Mouse (Mus musculus): ENCODE measurements around the gene Zfp740. TPM values are rescaled to one million over a fixed set of nuclear protein-coding genes. Genes with fewer than 3 reads are reported as not detected.

Gene Zfp740
- polyA plus RNA-seq, 1 experiment from 2014 or later, result 18.5 TPM

DNA sequence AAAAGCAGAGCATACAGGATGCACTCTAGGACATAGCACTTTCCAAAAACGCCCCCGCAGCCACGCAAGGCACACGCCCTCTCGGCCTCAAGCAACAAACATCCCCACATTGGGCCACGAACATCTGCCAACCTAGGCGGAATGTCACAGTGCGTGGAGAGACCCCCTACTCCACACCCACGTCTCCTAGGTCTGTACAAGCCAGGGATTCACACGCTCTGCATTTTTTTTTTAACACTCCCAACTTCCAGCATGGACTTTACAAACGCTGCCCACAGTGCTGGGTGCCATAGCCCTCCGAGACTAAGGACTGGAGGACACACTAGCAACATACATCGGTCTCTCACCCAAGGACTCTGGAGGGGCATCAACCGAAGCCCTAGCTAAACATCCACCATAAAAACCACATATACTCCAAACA, 42.4 kb downstream of the Zfp740 start:
- peak overlapping the region; percentile 69 for H3K27ac ChIP-seq
- peak overlapping the region; percentile 50 for H3K4me3 ChIP-seq (ENCODE audit: inconsistent target)
- peaks cover 37% of the 10 kb centered on the region for H3K79me2 ChIP-seq (ENCODE audit: inconsistent target)
- H3K36me3 ChIP-seq (ENCODE audit: inconsistent target), result no peaks in the 10 kb centered on the region
- WGBS (ENCODE audit: missing documents), result 24% methylated on average over 14 of the region's 14 CpGs

DNA sequence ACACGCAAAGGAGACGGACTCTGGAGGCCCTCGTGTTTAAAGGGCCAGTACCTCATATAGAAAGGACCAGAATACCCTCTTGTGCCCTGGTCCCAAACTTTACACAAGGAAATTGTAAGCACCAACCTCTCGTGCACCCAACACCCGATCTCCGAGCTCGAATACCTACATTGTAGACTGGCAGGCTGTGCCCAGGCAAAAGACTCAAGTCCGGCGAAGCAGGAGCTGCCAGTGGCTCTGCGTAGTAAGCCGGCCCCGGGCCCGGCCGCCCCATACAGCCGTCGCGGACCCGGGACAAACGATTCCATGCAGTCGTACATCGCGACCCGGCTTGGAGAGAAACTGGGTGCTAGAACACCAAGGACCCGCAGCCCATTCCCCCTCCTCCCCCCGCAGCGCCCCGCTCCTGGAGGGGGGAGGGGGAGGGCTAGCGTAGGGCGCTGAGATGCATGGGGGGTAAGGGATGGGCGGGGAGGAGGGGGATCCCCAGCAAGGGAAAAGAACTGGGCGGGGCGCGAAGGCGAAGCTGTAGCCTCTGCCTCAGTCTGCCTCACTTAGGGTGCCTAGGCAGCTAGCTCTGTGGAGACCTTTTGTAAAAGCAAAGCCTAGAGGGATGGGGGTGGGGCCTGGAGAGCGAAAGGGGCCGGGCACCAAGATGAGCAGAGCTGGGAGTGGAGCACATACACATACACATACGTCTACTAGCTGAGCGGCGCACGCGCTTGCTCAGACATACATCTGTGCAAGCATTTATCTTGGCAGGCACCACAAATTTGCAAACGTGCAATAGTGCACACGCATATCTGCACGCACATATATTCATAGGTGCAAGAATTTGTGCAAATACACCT, 43.1 kb downstream of the Zfp740 start:
- Histone ChIP-seq H3K4me3 (ENCODE audit: inconsistent target) (peak overlapping the region; percentile 50), H3K36me3 (ENCODE audit: inconsistent target) (no peaks in the 10 kb centered on the region), H3K79me2 (ENCODE audit: inconsistent target) (peaks cover 37% of the 10 kb centered on the region), H3K27ac (peak overlapping the region; percentile 69)
- WGBS (ENCODE audit: missing documents), result 1% methylated on average over 44 of the region's 44 CpGs

DNA sequence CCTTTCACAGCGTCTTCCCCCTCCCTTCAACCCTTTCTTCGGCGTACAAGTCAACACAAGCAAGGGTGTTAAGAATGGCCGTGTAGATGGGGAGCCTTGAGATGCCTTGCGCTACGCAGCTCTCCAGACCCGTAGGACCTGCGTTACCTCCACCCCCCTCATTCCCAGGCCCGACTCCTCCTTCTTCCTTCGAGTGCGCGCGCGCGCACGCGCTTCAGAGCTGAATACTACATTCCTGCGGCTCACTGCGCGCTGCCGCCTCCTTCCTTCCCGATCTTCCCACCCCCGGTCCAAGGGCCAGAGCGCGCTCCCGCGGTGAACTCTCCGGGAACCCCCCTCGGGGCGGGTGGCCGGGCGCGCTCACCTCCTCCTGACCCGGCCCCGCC, 43.8 kb downstream of the Zfp740 start:
- H3K4me3 ChIP-seq (ENCODE audit: inconsistent target), result peak overlapping the region; percentile 50
- H3K27ac ChIP-seq, result peak overlapping the region; percentile 69
- WGBS (ENCODE audit: missing documents), result under 1% methylated on average over 31 of the region's 35 CpGs
- H3K79me2 ChIP-seq (ENCODE audit: inconsistent target), result peaks cover 30% of the 10 kb centered on the region
- H3K36me3 ChIP-seq (ENCODE audit: inconsistent target), result no peaks in the 10 kb centered on the region

- H3K4me3 ChIP-seq (ENCODE audit: inconsistent target), result peak overlapping the region; percentile 51
- no peaks in the 10 kb centered on the region for H3K36me3 ChIP-seq (ENCODE audit: inconsistent target)
- peak overlapping the region; percentile 79 for H3K27ac ChIP-seq
- under 1% methylated on average over 53 of the region's 65 CpGs for WGBS (ENCODE audit: missing documents)
- peaks cover 23% of the 10 kb centered on the region for H3K79me2 ChIP-seq (ENCODE audit: inconsistent target)
Measured at GRCm38 (mm10) chr15:102247252-102248130, 44.4 kb downstream of the Zfp740 start.

GRCm38 (mm10) chr15:102248131-102248811, 45.2 kb downstream of the Zfp740 start:
- H3K36me3 ChIP-seq (ENCODE audit: inconsistent target), result no peaks in the 10 kb centered on the region
- H3K4me3 ChIP-seq (ENCODE audit: inconsistent target), result peak overlapping the region; percentile 28
- 0 out of 2 replicates have a peak overlapping the region, but pooled peaks have one; percentile 19 for H3K27ac ChIP-seq
- H3K79me2 ChIP-seq (ENCODE audit: inconsistent target), result peaks cover 15% of the 10 kb centered on the region
- 26% methylated on average over 8 of the region's 8 CpGs for WGBS (ENCODE audit: missing documents)

- Histone ChIP-seq H3K36me3 (ENCODE audit: inconsistent target) (no peaks in the 10 kb centered on the region), H3K79me2 (ENCODE audit: inconsistent target) (peaks cover 15% of the 10 kb centered on the region), H3K27ac (no peak overlapping the region), H3K4me3 (ENCODE audit: inconsistent target) (no peak overlapping the region)
- 58% methylated on average over 3 of the region's 3 CpGs for WGBS (ENCODE audit: missing documents)
Measured at GRCm38 (mm10) chr15:102248812-102249191, 45.8 kb downstream of the Zfp740 start.

DNA sequence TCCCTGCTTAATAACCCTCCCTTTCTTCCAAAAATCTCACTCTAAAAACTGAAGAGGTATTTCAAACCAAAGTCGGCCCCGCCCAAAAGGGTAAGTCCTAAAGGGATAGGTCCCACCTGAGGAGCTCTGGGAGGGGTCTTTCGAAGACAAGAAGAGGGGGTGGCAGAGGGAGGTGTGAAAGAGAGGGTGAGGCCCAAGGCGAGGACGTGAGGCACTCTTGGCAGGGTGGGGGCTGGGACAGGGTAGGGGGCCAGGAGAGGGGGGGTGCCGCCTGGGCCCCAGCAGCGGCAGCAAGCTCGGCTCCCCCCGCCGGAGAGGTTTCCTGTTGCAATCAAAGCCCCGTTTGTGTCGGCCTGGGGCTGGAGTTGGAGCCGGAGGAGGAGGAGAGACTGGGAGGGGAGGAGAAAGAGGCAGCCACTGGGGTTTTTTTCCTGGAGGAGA, 46.2 kb downstream of the Zfp740 start:
- WGBS (ENCODE audit: missing documents), result 31% methylated on average over 9 of the region's 13 CpGs
- H3K36me3 ChIP-seq (ENCODE audit: inconsistent target), result no peaks in the 10 kb centered on the region
- H3K4me3 ChIP-seq (ENCODE audit: inconsistent target), result no peak overlapping the region
- peaks cover 15% of the 10 kb centered on the region for H3K79me2 ChIP-seq (ENCODE audit: inconsistent target)
- H3K27ac ChIP-seq, result no peak overlapping the region

- Histone ChIP-seq H3K36me3 (ENCODE audit: inconsistent target) (no peaks in the 10 kb centered on the region), H3K27ac (no peak overlapping the region), H3K79me2 (ENCODE audit: inconsistent target) (peaks cover 12% of the 10 kb centered on the region), H3K4me3 (ENCODE audit: inconsistent target) (no peak overlapping the region)
- WGBS (ENCODE audit: missing documents), result 93% methylated on average over 9 of the region's 9 CpGs
Measured at GRCm38 (mm10) chr15:102249967-102250366, 46.9 kb downstream of the Zfp740 start.

GRCm38 (mm10) chr15:102250521-102250920, 47.5 kb downstream of the Zfp740 start:
- peaks cover 7% of the 10 kb centered on the region for H3K79me2 ChIP-seq (ENCODE audit: inconsistent target)
- H3K36me3 ChIP-seq (ENCODE audit: inconsistent target), result no peaks in the 10 kb centered on the region
- WGBS (ENCODE audit: missing documents), result 100% methylated on average over 4 of the region's 5 CpGs
- no peak overlapping the region for H3K27ac ChIP-seq
- no peak overlapping the region for H3K4me3 ChIP-seq (ENCODE audit: inconsistent target)

DNA sequence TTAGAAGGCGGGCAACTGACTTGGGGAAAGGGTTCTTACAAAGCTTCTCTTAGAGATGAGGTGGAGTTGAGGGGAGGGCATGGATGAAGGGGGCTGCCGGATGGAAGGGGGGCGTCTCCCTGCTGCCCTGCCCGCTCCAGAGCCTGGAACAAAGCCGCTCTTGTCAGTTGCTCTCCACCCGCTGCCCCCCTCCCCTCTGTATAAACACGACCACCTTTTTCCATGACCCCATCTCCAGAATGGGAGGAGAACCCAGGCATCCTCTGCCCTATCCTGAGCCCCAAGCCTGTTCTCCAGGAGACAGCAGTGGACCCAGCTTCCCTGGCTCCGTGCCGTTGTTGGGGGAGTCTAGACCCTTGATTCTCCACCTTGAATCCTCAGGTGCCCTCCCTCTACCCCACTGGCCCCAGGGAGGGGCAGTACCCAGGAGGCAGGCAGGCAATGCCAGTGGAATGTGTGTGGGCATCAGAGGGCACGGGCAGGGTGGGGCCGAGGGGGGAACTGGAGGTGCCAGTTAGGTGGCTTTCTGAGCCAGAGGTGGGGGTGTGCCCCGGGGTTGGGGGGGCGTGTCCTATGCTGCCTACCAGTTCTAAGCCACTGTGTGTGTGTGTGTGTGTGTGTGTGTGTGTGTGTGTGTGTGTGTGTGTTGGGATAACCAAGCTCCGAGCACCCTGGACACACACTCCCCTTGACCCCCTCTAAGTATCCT, 52.7 kb downstream of the Zfp740 start:
- WGBS (ENCODE audit: missing documents), result 93% methylated on average over 10 of the region's 14 CpGs
- Histone ChIP-seq H3K36me3 (ENCODE audit: inconsistent target) (no peaks in the 10 kb centered on the region), H3K79me2 (ENCODE audit: inconsistent target) (no peaks in the 10 kb centered on the region), H3K27ac (no peak overlapping the region), H3K4me3 (ENCODE audit: inconsistent target) (no peak overlapping the region)

GRCm38 (mm10) chr15:102256431-102257201, 53.6 kb downstream of the Zfp740 start:
- H3K36me3 ChIP-seq (ENCODE audit: inconsistent target), result no peaks in the 10 kb centered on the region
- H3K27ac ChIP-seq, result no peak overlapping the region
- 46% methylated on average over 15 of the region's 22 CpGs for WGBS (ENCODE audit: missing documents)
- H3K79me2 ChIP-seq (ENCODE audit: inconsistent target), result no peaks in the 10 kb centered on the region
- H3K4me3 ChIP-seq (ENCODE audit: inconsistent target), result no peak overlapping the region

DNA sequence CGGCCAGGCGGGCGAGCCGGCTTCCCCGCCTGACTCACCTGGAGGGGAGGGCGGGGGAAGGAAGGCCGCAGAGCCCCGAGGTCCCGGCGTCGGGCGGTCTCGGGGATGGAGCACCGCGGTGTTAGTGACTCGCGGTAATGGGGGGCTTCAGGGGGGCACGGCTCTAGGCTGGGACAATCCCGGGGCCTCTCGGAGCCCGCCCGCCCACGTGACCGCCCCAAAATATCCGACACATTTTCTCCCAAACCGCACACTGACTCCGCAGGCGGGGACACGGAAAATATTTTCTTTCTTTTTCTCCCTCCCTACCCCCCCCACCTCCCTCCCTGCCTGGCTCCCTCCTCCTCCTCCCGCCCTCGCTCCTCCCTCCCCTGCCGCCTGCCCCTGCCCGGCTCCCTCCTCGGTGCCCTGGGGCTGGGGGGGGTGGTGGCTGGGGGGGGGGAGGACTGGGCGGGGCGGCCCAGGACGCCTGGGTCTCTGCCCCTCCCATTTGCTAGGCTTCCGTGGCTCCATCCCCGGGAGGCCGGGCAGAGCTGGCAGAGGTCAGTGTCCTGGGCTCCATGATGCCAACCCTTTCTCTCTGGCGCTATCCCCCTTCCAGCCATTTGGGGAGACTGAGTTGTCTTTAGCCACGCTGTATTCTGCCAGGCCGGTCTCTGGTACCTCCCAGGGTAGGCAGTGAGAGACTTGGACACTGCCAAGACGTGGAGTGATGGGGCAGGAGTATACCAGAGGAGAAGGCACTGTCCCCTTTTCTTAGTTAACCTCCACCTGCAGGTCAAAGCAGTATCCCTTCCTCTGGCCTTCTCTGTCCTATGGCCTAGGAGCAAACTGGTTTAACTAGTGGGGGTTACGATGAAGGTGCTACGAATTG, 54.4 kb downstream of the Zfp740 start, which contains the start of gene Rarg:
TSS of gene Rarg (minus strand) at position 316 of the 874 bp plus-strand sequence.
- H3K79me2 ChIP-seq (ENCODE audit: inconsistent target), result no peaks in the 10 kb centered on the region
- H3K27ac ChIP-seq, result no peak within 1 kb of the TSS
- no peaks in the 10 kb centered on the region for H3K36me3 ChIP-seq (ENCODE audit: inconsistent target)
- H3K4me3 ChIP-seq (ENCODE audit: inconsistent target), result peak within 1 kb of the TSS; percentile 15; the same call in 1 of the 2 replicates
- 10% methylated on average over 32 of the region's 46 CpGs for WGBS (ENCODE audit: missing documents)

Measured in macrophage (primary cell).